Mouse (Mus musculus) limb, embryonic 14.5 days (tissue): ENCODE measurements around the gene Snx29. TPM values are rescaled to one million over a fixed set of nuclear protein-coding genes. Genes with fewer than 3 reads are reported as not detected.

Source experiments
- ATAC-seq: fragments of 200-750 bp; cut with Nextera tagmentation; 2 replicates; pipeline ENCODE4 v1.8.0; 2017; ENCODE audit warnings: low read depth, moderate number of reproducible peaks, moderate TSS enrichment; ENCODE audit not compliant: low FRiP score
- DNase-seq: peaks from one replicate; pipeline ENCODE4 v3.0.0-alpha.2; 2015; ENCODE audit warnings: low spot score
- H3K27ac ChIP-seq: fragments of 300-500 bp; sonication (generic); replicated peaks from 2 replicates; pipeline ENCODE4 v1.5.1; 2014; ENCODE audit warnings: low read depth, mild to moderate bottlenecking, low read length, moderate library complexity, mixed read lengths
- H3K27me3 ChIP-seq: fragments of 300-500 bp; sonication (generic); 2 replicates; pipeline ENCODE4 v1.6.1; 2014; ENCODE audit warnings: low read length, mixed read lengths; ENCODE audit not compliant: control insufficient read depth, insufficient read depth
- H3K36me3 ChIP-seq: fragments of 300-500 bp; sonication (generic); 2 replicates; pipeline ENCODE4 v1.6.1; 2014; ENCODE audit warnings: mild to moderate bottlenecking, low read length, moderate library complexity, mixed read lengths; ENCODE audit not compliant: control insufficient read depth, insufficient read depth
- H3K4me1 ChIP-seq: fragments of 300-500 bp; sonication (generic); 2 replicates; pipeline ENCODE4 v1.6.1; 2014; ENCODE audit warnings: antibody characterized with exemption, low read length, mixed read lengths; ENCODE audit not compliant: control insufficient read depth, insufficient read depth
- H3K4me2 ChIP-seq: fragments of 300-500 bp; sonication (generic); replicated peaks from 2 replicates; pipeline ENCODE4 v1.6.1; 2014; ENCODE audit warnings: low read depth, mild to moderate bottlenecking, low read length, moderate library complexity; ENCODE audit not compliant: severe bottlenecking
- H3K4me3 ChIP-seq: fragments of 300-500 bp; sonication (generic); replicated peaks from 2 replicates; pipeline ENCODE4 v1.5.1; 2014; ENCODE audit warnings: low read length
- H3K9ac ChIP-seq: fragments of 300-500 bp; sonication (generic); 2 replicates; pipeline ENCODE4 v1.6.1; 2014; ENCODE audit warnings: mild to moderate bottlenecking, low read depth, low read length, moderate library complexity; ENCODE audit not compliant: severe bottlenecking
- H3K9me3 ChIP-seq: fragments of 300-500 bp; sonication (generic); 2 replicates; pipeline ENCODE4 v1.6.1; 2016; ENCODE audit warnings: low read length; ENCODE audit not compliant: control insufficient read depth
- POLR2A ChIP-seq: fragments of 200-500 bp; IDR thresholded peaks from 2 replicates; pipeline ENCODE4 v1.8.0; 2012; ENCODE audit warnings: inconsistent platforms, mild to moderate bottlenecking, moderate library complexity, borderline replicate concordance; ENCODE audit not compliant: insufficient read depth, insufficient read length; ENCODE audit errors: extremely low read depth
- WGBS: fragments of 180-500 bp; shearing (Covaris S2); extraction: QIAGEN DNeasy Blood & Tissue Kit; methylation state at CpG from one replicate; pipeline ENCODE4 v1.1.7; 2014; 5-methylcytosine and 5-hydroxymethylcytosine counted together
- polyA plus RNA-seq, 2 experiments: library from polyadenylated mRNA; depleted of rRNA in 1 of 2; stranded (reverse) in 1 of 2; unstranded in 1 of 2; fragments of >200 nt; fragmentation: Nextera tagmentation in 1 of 2; extraction: Ambion mirVana in 1 of 2; gene quantifications; 2 replicates each; pipeline versions ENCODE4 v1.2.1 to v1.2.3; 2012 to 2014

Gene Snx29
- polyA plus RNA-seq, 2 experiments: 4.9 to 9.3 TPM

GRCm38 (mm10) chr16:11728131-11728530 lies 405.4 kb downstream of the Snx29 start:
- no peak overlapping the region for H3K4me2 ChIP-seq
- ATAC-seq (no peak), DNase-seq (no peak)
- no peak overlapping the region for H3K9ac ChIP-seq
- no peaks in the 10 kb centered on the region for H3K36me3 ChIP-seq
- no peaks in the 10 kb centered on the region for H3K4me1 ChIP-seq
- H3K9me3 ChIP-seq: no peaks in the 10 kb centered on the region
- no peaks in the 10 kb centered on the region for H3K27me3 ChIP-seq
- WGBS: 62% methylated on average over 3 of the region's 3 CpGs
- H3K27ac ChIP-seq: no peak overlapping the region
- no peak for TF ChIP-seq POLR2A
- H3K4me3 ChIP-seq: no peak overlapping the region

GRCm38 (mm10) chr16:11728627-11729026 lies 405.9 kb downstream of the Snx29 start:
- H3K9ac ChIP-seq: no peak overlapping the region
- no peaks in the 10 kb centered on the region for H3K27me3 ChIP-seq
- no peak overlapping the region for H3K4me3 ChIP-seq
- no peaks in the 10 kb centered on the region for H3K36me3 ChIP-seq
- no peaks in the 10 kb centered on the region for H3K4me1 ChIP-seq
- H3K4me2 ChIP-seq: no peak overlapping the region
- no peaks in the 10 kb centered on the region for H3K9me3 ChIP-seq
- H3K27ac ChIP-seq: no peak overlapping the region
- no peak for DNase-seq
- no peak for ATAC-seq
- WGBS: 73% methylated on average over 3 of the region's 3 CpGs
- TF ChIP-seq POLR2A: no peak

- DNase-seq (no peak), ATAC-seq (no peak)
- 82% methylated on average over 6 of the region's 6 CpGs for WGBS
- Histone ChIP-seq H3K36me3 (no peaks in the 10 kb centered on the region), H3K9me3 (no peaks in the 10 kb centered on the region), H3K27ac (no peak overlapping the region), H3K27me3 (no peaks in the 10 kb centered on the region), H3K4me1 (no peaks in the 10 kb centered on the region), H3K4me2 (no peak overlapping the region), H3K9ac (no peak overlapping the region), H3K4me3 (no peak overlapping the region)
- TF ChIP-seq POLR2A: no peak
Measured at GRCm38 (mm10) chr16:11729111-11729510, 406.4 kb downstream of the Snx29 start.

GRCm38 (mm10) chr16:11729815-11730214 lies 407.1 kb downstream of the Snx29 start:
- Histone ChIP-seq H3K36me3 (no peaks in the 10 kb centered on the region), H3K27ac (no peak overlapping the region), H3K9ac (no peak overlapping the region), H3K27me3 (no peaks in the 10 kb centered on the region), H3K4me1 (no peaks in the 10 kb centered on the region), H3K4me2 (no peak overlapping the region), H3K4me3 (no peak overlapping the region), H3K9me3 (no peaks in the 10 kb centered on the region)
- ATAC-seq (no peak), DNase-seq (no peak)
- WGBS: 75% methylated on average over 5 of the region's 5 CpGs
- no peak for TF ChIP-seq POLR2A

- Histone ChIP-seq H3K36me3 (no peaks in the 10 kb centered on the region), H3K4me3 (no peak overlapping the region), H3K4me1 (no peaks in the 10 kb centered on the region), H3K4me2 (no peak overlapping the region), H3K27ac (no peak overlapping the region), H3K9me3 (no peaks in the 10 kb centered on the region), H3K27me3 (no peaks in the 10 kb centered on the region), H3K9ac (no peak overlapping the region)
- DNase-seq (no peak), ATAC-seq (no peak)
- 73% methylated on average over 5 of the region's 5 CpGs for WGBS
- no peak for TF ChIP-seq POLR2A
Measured at GRCm38 (mm10) chr16:11731014-11731535, 408.4 kb downstream of the Snx29 start.

GRCm38 (mm10) chr16:11738341-11738740 lies 415.6 kb downstream of the Snx29 start:
- ATAC-seq: no peak
- Histone ChIP-seq H3K4me3 (no peak overlapping the region), H3K4me2 (no peak overlapping the region), H3K9ac (no peak overlapping the region), H3K4me1 (no peaks in the 10 kb centered on the region), H3K27me3 (no peaks in the 10 kb centered on the region), H3K27ac (no peak overlapping the region), H3K36me3 (no peaks in the 10 kb centered on the region), H3K9me3 (no peaks in the 10 kb centered on the region)
- peak; percentile 52 for DNase-seq
- no peak for TF ChIP-seq POLR2A
- 50% methylated on average over 7 of the region's 7 CpGs for WGBS
